Mouse (Mus musculus) ovary, adult 2 months (tissue): ENCODE measurements around the gene Rasip1. TPM values are rescaled to one million over a fixed set of nuclear protein-coding genes. Genes with fewer than 3 reads are reported as not detected.

ENCODE experiments used
- polyA plus RNA-seq: library from polyadenylated mRNA; depleted of rRNA; stranded (reverse); fragments of >200 nt; gene quantifications from 2 replicates; pipeline ENCODE4 v1.2.3, GENCODE M21; 2012; rRNA removed

Rasip1 gene
- polyA plus RNA-seq, result 34.6 and 43.6 TPM in 2 replicates

GRCm38 (mm10) chr7:45627261-45627660, at the start of gene Rasip1:
Rasip1 (plus strand) TSS chr7:45627488.

DNA sequence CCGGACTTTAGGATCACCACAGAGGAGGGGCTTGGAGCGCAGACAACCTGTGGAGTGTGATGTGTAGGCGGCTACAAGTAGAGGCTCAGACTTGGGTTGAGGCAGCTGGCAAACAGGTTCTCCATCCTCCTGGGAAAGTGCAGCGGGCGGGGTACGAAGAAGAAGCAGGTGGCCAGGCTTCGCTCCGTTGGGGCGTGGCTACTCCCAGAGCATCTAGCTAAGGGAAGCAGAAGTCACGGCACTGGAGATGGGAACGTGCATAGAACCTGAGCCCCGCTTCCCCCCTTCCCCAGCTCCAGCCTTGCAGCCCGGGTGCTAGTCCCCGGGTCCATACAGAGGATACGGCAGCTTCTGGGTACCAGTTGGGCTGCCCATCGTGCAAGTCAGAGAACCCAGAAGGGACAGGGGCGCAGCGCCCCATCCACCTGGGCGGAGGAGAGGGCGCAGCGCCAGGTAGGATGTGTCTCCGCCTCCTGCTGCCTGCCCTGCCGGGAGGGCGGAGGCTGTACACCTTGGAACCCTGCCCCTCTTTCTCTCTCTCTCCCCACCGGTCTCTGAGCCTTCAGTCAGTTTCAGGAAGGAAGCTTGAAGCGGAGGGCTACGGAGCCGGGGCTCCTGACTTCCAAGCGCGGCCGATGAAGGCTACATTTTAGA, 10.1 kb upstream of the Rasip1 start, which contains the start of gene Fut1:
TSS of gene Fut1 (plus strand) at position 248 of the 654 bp plus-strand sequence.

DNA sequence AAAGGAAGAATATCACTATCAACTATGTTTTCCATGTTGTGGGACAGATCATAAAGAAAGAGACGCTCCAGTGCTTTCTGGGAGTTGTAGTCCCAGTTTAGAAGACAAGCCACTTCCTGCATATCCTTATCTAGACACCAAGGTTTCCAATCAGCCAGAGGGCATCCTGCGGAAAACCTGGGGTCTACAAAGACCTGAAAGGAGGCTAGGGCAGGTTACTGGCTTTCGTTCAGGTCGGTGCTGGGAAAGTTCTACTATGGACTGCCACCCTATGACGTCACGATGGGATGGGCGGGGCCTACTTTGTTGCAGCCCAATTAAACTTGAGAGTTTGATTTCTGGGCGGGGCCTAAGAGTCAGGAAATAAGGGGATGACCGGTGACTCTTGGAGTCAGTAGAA, 5.8 kb upstream of the Rasip1 start, which contains the start of gene Izumo1:
TSS of gene Izumo1 (plus strand) at position 369 of the 400 bp plus-strand sequence.

GRCm38 (mm10) chr7:45639561-45640027, 12.3 kb downstream of the Rasip1 start, which contains the start of gene Mamstr:
Mamstr (plus strand) TSS chr7:45639977.

DNA sequence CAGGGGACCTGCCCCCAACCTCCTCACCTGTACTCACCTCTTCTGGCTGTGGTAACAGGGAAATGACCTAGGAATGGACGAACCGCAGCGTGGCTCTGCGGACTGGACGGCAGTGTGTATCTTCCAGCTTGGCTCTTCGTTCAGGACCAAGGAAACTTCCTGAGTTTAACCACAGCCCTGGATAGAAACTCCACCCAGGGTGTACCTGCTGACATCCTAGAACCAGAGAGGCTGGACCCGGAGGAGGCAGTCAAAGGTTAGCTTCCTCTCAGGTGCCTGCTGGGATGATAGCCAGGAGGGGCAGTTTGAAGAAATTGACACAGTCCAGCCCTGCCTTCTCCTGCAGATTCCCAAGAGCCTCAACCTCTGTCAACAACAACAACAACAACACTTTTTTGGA, 38.9 kb downstream of the Rasip1 start, which contains the start of gene Fut2:
TSS of gene Fut2 (minus strand) at position 234 of the 400 bp plus-strand sequence.

GRCm38 (mm10) chr7:45683396-45684050, 56.2 kb downstream of the Rasip1 start, which contains the start of gene Ntn5:
Ntn5 (plus strand) TSS chr7:45684022.

Other genes with a start within 250 kb of the Rasip1 start
- gene Snrnp70, start 231.7 kb upstream of the Rasip1 start, polyA plus RNA-seq, result 271 and 341 TPM in 2 replicates
- 0.28 and 0.36 TPM in 2 replicates for gene Kcna7, start 221.8 kb upstream of the Rasip1 start, polyA plus RNA-seq
- 3.7 and 3.9 TPM in 2 replicates for gene Ntf5, start 213.8 kb upstream of the Rasip1 start, polyA plus RNA-seq
- 30.6 and 32.8 TPM in 2 replicates for gene Lhb, start 206.7 kb upstream of the Rasip1 start, polyA plus RNA-seq
- 61.3 and 69.1 TPM in 2 replicates for gene Gys1, start 192.6 kb upstream of the Rasip1 start, polyA plus RNA-seq
- 136 and 158 TPM in 2 replicates for gene Ruvbl2, start 189.4 kb upstream of the Rasip1 start, polyA plus RNA-seq
- gene Ftl1, start 167.6 kb upstream of the Rasip1 start, polyA plus RNA-seq, result 3,494 and 4,463 TPM in 2 replicates
- 193 and 194 TPM in 2 replicates for gene Bax, start 160.6 kb upstream of the Rasip1 start, polyA plus RNA-seq
- 33.8 and 34.3 TPM in 2 replicates for gene Tulp2, start 145.6 kb upstream of the Rasip1 start, polyA plus RNA-seq
- gene Gm45808, start 140.7 kb upstream of the Rasip1 start, polyA plus RNA-seq, result not detected in 2 replicates
- gene Dhdh, start 138.7 kb upstream of the Rasip1 start, polyA plus RNA-seq, result 5.4 and 8.6 TPM in 2 replicates
- gene Nucb1, start 117.1 kb upstream of the Rasip1 start, polyA plus RNA-seq, result 409 and 461 TPM in 2 replicates
- 57.1 and 60.9 TPM in 2 replicates for gene Ppp1r15a, start 101.2 kb upstream of the Rasip1 start, polyA plus RNA-seq
- 29.4 and 35.1 TPM in 2 replicates for gene Plekha4, start 101.2 kb upstream of the Rasip1 start, polyA plus RNA-seq
- 1.4 and 3.4 TPM in 2 replicates for gene Hsd17b14, start 72.6 kb upstream of the Rasip1 start, polyA plus RNA-seq
- 129 and 164 TPM in 2 replicates for gene Bcat2, start 57.3 kb upstream of the Rasip1 start, polyA plus RNA-seq
- 0.21 and 0.23 TPM in 2 replicates for gene Fgf21, start 12.0 kb upstream of the Rasip1 start, polyA plus RNA-seq
- gene Fut1, start 10.2 kb upstream of the Rasip1 start, polyA plus RNA-seq, result 0.13 and 0.14 TPM in 2 replicates
- gene Izumo1, start 5.7 kb upstream of the Rasip1 start, polyA plus RNA-seq, result 0.38 and 0.40 TPM in 2 replicates
- 9.0 and 9.6 TPM in 2 replicates for gene Mamstr, start 12.5 kb downstream of the Rasip1 start, polyA plus RNA-seq
- gene Fut2, start 38.9 kb downstream of the Rasip1 start, polyA plus RNA-seq, result 8.6 and 9.1 TPM in 2 replicates
- 1.6 and 2.1 TPM in 2 replicates for gene Ntn5, start 56.5 kb downstream of the Rasip1 start, polyA plus RNA-seq
- gene Sec1, start 66.9 kb downstream of the Rasip1 start, polyA plus RNA-seq, result 0.73 and 0.98 TPM in 2 replicates
- 18.0 and 20.0 TPM in 2 replicates for gene Car11, start 72.4 kb downstream of the Rasip1 start, polyA plus RNA-seq
- 92.6 and 115 TPM in 2 replicates for gene Dbp, start 77.6 kb downstream of the Rasip1 start, polyA plus RNA-seq
- gene Rpl18, start 88.0 kb downstream of the Rasip1 start, polyA plus RNA-seq, result 1,751 and 1,782 TPM in 2 replicates
- gene Sphk2, start 90.5 kb downstream of the Rasip1 start, polyA plus RNA-seq, result 88.6 and 89.2 TPM in 2 replicates
- gene Fam83e, start 93.7 kb downstream of the Rasip1 start, polyA plus RNA-seq, result 1.4 and 2.3 TPM in 2 replicates
- gene Spaca4, start 98.3 kb downstream of the Rasip1 start, polyA plus RNA-seq, result not detected in 2 replicates
- gene Lmtk3, start 156.2 kb downstream of the Rasip1 start, polyA plus RNA-seq, result 14.7 and 15.5 TPM in 2 replicates
- gene Sult2b1, start 157.2 kb downstream of the Rasip1 start, polyA plus RNA-seq, result 1.00 and 1.4 TPM in 2 replicates
- 53.4 and 103 TPM in 2 replicates for gene Cyth2, start 187.1 kb downstream of the Rasip1 start, polyA plus RNA-seq
- gene Kcnj14, start 197.3 kb downstream of the Rasip1 start, polyA plus RNA-seq, result 0.96 and 1.2 TPM in 2 replicates
- 38.0 and 40.6 TPM in 2 replicates for gene Grwd1, start 203.5 kb downstream of the Rasip1 start, polyA plus RNA-seq
- 330 and 392 TPM in 2 replicates for gene Kdelr1, start 245.3 kb downstream of the Rasip1 start, polyA plus RNA-seq